Mouse (Mus musculus) E14TG2a.4 (cell line): ENCODE results near the gene Gm20547.

Experiments
- CTCF ChIP-seq: conservative IDR thresholded peaks from 2 replicates; pipeline ENCODE4 v1.5.1; 2014; ENCODE audit warnings: low read length
- NANOG ChIP-seq: IDR thresholded peaks from 2 replicates; pipeline ENCODE4 v1.6.1; 2014; ENCODE audit warnings: borderline replicate concordance, low read length, mixed read lengths
- POU5F1 ChIP-seq: IDR thresholded peaks from 2 replicates; pipeline ENCODE4 v1.6.1; 2014; ENCODE audit warnings: low read length, borderline replicate concordance

- no peak for TF ChIP-seq CTCF
- no peak for TF ChIP-seq POU5F1
- no peak for TF ChIP-seq NANOG
Observed at GRCm38 (mm10) chr17:34881683-34882310, at the start of gene Gm20547.
